Mouse (Mus musculus) CH12.LX (cell line): ENCODE results near the gene Hcrtr1. TPM values are rescaled to one million over a fixed set of nuclear protein-coding genes. Genes with fewer than 3 reads are reported as not detected.

Experiments used
- DNase-seq: peaks from one replicate; pipeline ENCODE4 v3.0.0-alpha.2; 2013; ENCODE audit errors: extremely low read depth
- H3K27ac ChIP-seq: 2 replicates; pipeline ENCODE4 v1.5.1; 2012; ENCODE audit warnings: low read depth, mild to moderate bottlenecking, control low read depth, moderate library complexity; ENCODE audit not compliant: insufficient read depth
- H3K27me3 ChIP-seq: replicated peaks from 2 replicates; pipeline ENCODE3; 2012; ENCODE audit warnings: inconsistent platforms
- H3K36me3 ChIP-seq, 2 experiments: replicated peaks in 1 of 2; 2 replicates each; pipeline versions ENCODE3 to v1.6.1; 2012; ENCODE audit warnings: inconsistent platforms in 1 of 2, low read length in 1 of 2, mild to moderate bottlenecking in 1 of 2, mixed read lengths in 1 of 2, moderate library complexity in 1 of 2; ENCODE audit not compliant: control insufficient read depth in 1 of 2, insufficient read depth in 1 of 2
- H3K4me1 ChIP-seq, 2 experiments: 2 replicates each; pipeline ENCODE4 v1.6.1; 2012; ENCODE audit warnings: inconsistent platforms in 1 of 2, moderate library complexity in 1 of 2; ENCODE audit not compliant: insufficient read depth in 2 of 2, control insufficient read depth in 1 of 2
- H3K4me2 ChIP-seq: 2 replicates; pipeline ENCODE4 v1.6.1; 2012; ENCODE audit warnings: low read depth, mild to moderate bottlenecking, control low read depth; ENCODE audit not compliant: poor library complexity, insufficient read depth, severe bottlenecking
- H3K4me3 ChIP-seq, 3 experiments: fragments of 150-350 bp in 1 of 3; sonication (generic) in 1 of 3; replicated peaks in 1 of 3; 2 replicates each; pipeline versions ENCODE3 to v1.5.1; 2011 to 2012; ENCODE audit warnings: low read depth in 2 of 3, low read length in 2 of 3, mild to moderate bottlenecking in 2 of 3, moderate library complexity in 2 of 3, control low read depth in 1 of 3, improper control_type of control experiment in 1 of 3, inconsistent platforms in 1 of 3, mixed read lengths in 1 of 3; ENCODE audit not compliant: poor library complexity in 1 of 3
- H3K79me2 ChIP-seq: replicated peaks from 2 replicates; pipeline ENCODE4 v1.6.1; 2012; ENCODE audit warnings: mild to moderate bottlenecking, moderate library complexity; ENCODE audit not compliant: control insufficient read depth, poor library complexity, insufficient read depth, severe bottlenecking; ENCODE audit errors: extremely low read depth
- H3K9ac ChIP-seq: 2 replicates; pipeline ENCODE4 v1.6.1; 2012; ENCODE audit warnings: low read depth, mild to moderate bottlenecking, control low read depth, moderate library complexity; ENCODE audit not compliant: insufficient read depth
- H3K9me3 ChIP-seq: replicated peaks from 2 replicates; pipeline ENCODE3; 2012; ENCODE audit warnings: low read length, inconsistent platforms, mixed read lengths
- BHLHE40 ChIP-seq: IDR thresholded peaks from 2 replicates; pipeline ENCODE4 v1.6.1; 2011; ENCODE audit warnings: mild to moderate bottlenecking, low read depth, low read length, improper control_type of control experiment
- CHD1 ChIP-seq: IDR thresholded peaks from 2 replicates; pipeline ENCODE4 v1.6.1; 2012; ENCODE audit warnings: low read depth, low read length, improper control_type of control experiment, inconsistent platforms
- CHD2 ChIP-seq: IDR thresholded peaks from 2 replicates; pipeline ENCODE4 v1.6.1; 2011; ENCODE audit warnings: low read length, improper control_type of control experiment
- CTCF ChIP-seq, 2 experiments: IDR thresholded peaks in 1 of 2; conservative IDR thresholded peaks in 1 of 2; 2 replicates each; pipeline ENCODE4 v1.5.1; 2011 to 2012; ENCODE audit warnings: low read depth in 2 of 2, low read length in 2 of 2, improper control_type of control experiment in 1 of 2, inconsistent platforms in 1 of 2, mild to moderate bottlenecking in 1 of 2, moderate library complexity in 1 of 2
- ELF1 ChIP-seq: IDR thresholded peaks from 2 replicates; pipeline ENCODE4 v1.6.1; 2014; ENCODE audit warnings: low read depth, mild to moderate bottlenecking, inconsistent platforms, low read length, improper control_type of control experiment
- ETS1 ChIP-seq: conservative IDR thresholded peaks from 2 replicates; pipeline ENCODE4 v1.6.1; 2012; ENCODE audit warnings: low read depth, mild to moderate bottlenecking, inconsistent platforms, low read length, improper control_type of control experiment, moderate library complexity
- HCFC1 ChIP-seq: IDR thresholded peaks from 2 replicates; pipeline ENCODE4 v1.6.1; 2012; ENCODE audit warnings: low read depth, mild to moderate bottlenecking, inconsistent platforms, low read length, improper control_type of control experiment
- IRF4 ChIP-seq: IDR thresholded peaks from 2 replicates; pipeline ENCODE4 v1.6.1; 2014; ENCODE audit warnings: low read depth, mild to moderate bottlenecking, inconsistent platforms, low read length, improper control_type of control experiment
- JUND ChIP-seq: conservative IDR thresholded peaks from 2 replicates; pipeline ENCODE4 v1.6.1; 2011; ENCODE audit warnings: low read depth, low read length, improper control_type of control experiment
- MAFK ChIP-seq: IDR thresholded peaks from 2 replicates; pipeline ENCODE4 v1.6.1; 2011; ENCODE audit warnings: low read length, improper control_type of control experiment; ENCODE audit not compliant: insufficient replicate concordance
- MAZ ChIP-seq: IDR thresholded peaks from 2 replicates; pipeline ENCODE4 v1.6.1; 2012; ENCODE audit warnings: low read depth, mild to moderate bottlenecking, inconsistent platforms, low read length, improper control_type of control experiment, moderate library complexity
- MEF2A ChIP-seq: IDR thresholded peaks from 2 replicates; pipeline ENCODE4 v1.6.1; 2014; ENCODE audit warnings: low read depth, mild to moderate bottlenecking, inconsistent platforms, low read length, improper control_type of control experiment, borderline replicate concordance
- MXI1 ChIP-seq: IDR thresholded peaks from 2 replicates; pipeline ENCODE4 v1.6.1; 2011; ENCODE audit warnings: mild to moderate bottlenecking, low read depth, low read length, improper control_type of control experiment
- MYC ChIP-seq: IDR thresholded peaks from 2 replicates; pipeline ENCODE4 v1.6.1; 2011; ENCODE audit warnings: low read depth, mild to moderate bottlenecking, improper control_type of control experiment, low read length
- NELFE ChIP-seq: IDR thresholded peaks from 2 replicates; pipeline ENCODE4 v1.6.1; 2011; ENCODE audit warnings: low read depth, low read length, improper control_type of control experiment
- NRF1 ChIP-seq: IDR thresholded peaks from 2 replicates; pipeline ENCODE4 v1.6.1; 2014; ENCODE audit warnings: low read depth, mild to moderate bottlenecking, inconsistent platforms, low read length, improper control_type of control experiment, moderate library complexity
- POLR2A ChIP-seq: IDR thresholded peaks from 2 replicates; pipeline ENCODE4 v1.6.1; 2011; ENCODE audit warnings: low read depth, mild to moderate bottlenecking, improper control_type of control experiment, low read length
- POLR2AphosphoS2 ChIP-seq: IDR thresholded peaks from 2 replicates; pipeline ENCODE4 v1.6.1; 2011; ENCODE audit warnings: low read depth, low read length, improper control_type of control experiment
- RAD21 ChIP-seq: IDR thresholded peaks from 2 replicates; pipeline ENCODE4 v1.6.1; 2011; ENCODE audit warnings: low read depth, mild to moderate bottlenecking, low read length, improper control_type of control experiment, moderate library complexity
- RCOR1 ChIP-seq: conservative IDR thresholded peaks from 2 replicates; pipeline ENCODE4 v1.6.1; 2012; ENCODE audit warnings: low read depth, mild to moderate bottlenecking, inconsistent platforms, low read length, improper control_type of control experiment
- SMC3 ChIP-seq: IDR thresholded peaks from 2 replicates; pipeline ENCODE4 v1.6.1; 2011; ENCODE audit warnings: low read depth, low read length, improper control_type of control experiment
- TCF12 ChIP-seq: IDR thresholded peaks from 2 replicates; pipeline ENCODE4 v1.6.1; 2014; ENCODE audit warnings: low read depth, mild to moderate bottlenecking, inconsistent platforms, low read length, improper control_type of control experiment
- UBTF ChIP-seq: IDR thresholded peaks from 2 replicates; pipeline ENCODE4 v1.6.1; 2012; ENCODE audit warnings: low read depth, mild to moderate bottlenecking, inconsistent platforms, low read length, improper control_type of control experiment, moderate library complexity
- USF1 ChIP-seq: IDR thresholded peaks from 2 replicates; pipeline ENCODE4 v1.6.1; 2014; ENCODE audit warnings: low read depth, mild to moderate bottlenecking, inconsistent platforms, low read length, improper control_type of control experiment
- ZC3H11A ChIP-seq: IDR thresholded peaks from 2 replicates; pipeline ENCODE4 v1.6.1; 2012; ENCODE audit warnings: low read depth, mild to moderate bottlenecking, inconsistent platforms, low read length, improper control_type of control experiment
- ZMIZ1 ChIP-seq: IDR thresholded peaks from 2 replicates; pipeline ENCODE4 v1.6.1; 2012; ENCODE audit warnings: low read depth, mild to moderate bottlenecking, inconsistent platforms, low read length, improper control_type of control experiment
- ZNF384 ChIP-seq: IDR thresholded peaks from 2 replicates; pipeline ENCODE4 v1.6.1; 2012; ENCODE audit warnings: low read depth, low read length, improper control_type of control experiment, inconsistent platforms
- dilution Hi-C: fragments of 300-500 bp; cut with MboI; formaldehyde crosslinking; loops from 2 replicates; pipeline ENCODE4 v1.14.3; 2020; ENCODE audit warnings: low sequenced_read_pairs; ENCODE audit not compliant: extremely low pct_unique_long_range_greater_than_20kb, extremely low pct_ligation_motif_present
- in situ Hi-C: fragments of 300-500 bp; cut with MboI; formaldehyde crosslinking; loops from 3 replicates; pipeline ENCODE4 v1.14.3; 2019; ENCODE audit warnings: low sequenced_read_pairs, low pct_ligation_motif_present, low pct_unique_long_range_greater_than_20kb, mixed read lengths
- polyA plus RNA-seq: library from polyadenylated mRNA; unstranded; fragments of >175 nt; gene quantifications from 2 replicates; pipeline ENCODE4 v1.2.1, GENCODE M21; 2012; ENCODE audit warnings: low read depth; ENCODE audit not compliant: insufficient read length
- total RNA-seq, 2 experiments: library from RNA; depleted of rRNA; stranded (reverse); fragments of 300-350 nt in 1 of 2; fragments of >200 nt in 1 of 2; gene quantifications; 2 replicates each; pipeline ENCODE4 v1.2.3; 2012 to 2014

The Hcrtr1 gene
- total and polyA plus RNA-seq, 3 experiments = not detected

- Histone ChIP-seq H3K4me2 (no peak overlapping the region), H3K79me2 (no peaks in the 10 kb centered on the region), H3K27me3 (peaks cover 92% of the 10 kb centered on the region), H3K4me3 (no peak overlapping the region), H3K36me3 (no peaks in the 10 kb centered on the region), H3K9me3 (no peaks in the 10 kb centered on the region), H3K4me1 (peaks cover 6 to 8% of the 10 kb centered on the region in 2 experiments), H3K9ac (no peak overlapping the region), H3K27ac (no peak overlapping the region)
- TF ChIP-seq MXI1 = no peak
- TF ChIP-seq MAZ = no peak
- TF ChIP-seq NRF1 = no peak
- no peak for TF ChIP-seq MAFK
- no peak for TF ChIP-seq TCF12
- no peak for TF ChIP-seq IRF4
- no peak for TF ChIP-seq ELF1
- no peak for TF ChIP-seq POLR2A
- TF ChIP-seq HCFC1 = no peak
- no peak for TF ChIP-seq JUND
- no peak for TF ChIP-seq BHLHE40
- TF ChIP-seq ETS1 = no peak
- TF ChIP-seq ZC3H11A = no peak
- in situ Hi-C loops = no loop called here
- no peak for DNase-seq
- dilution Hi-C loops = no loop called here
These were observed 26.9 kb upstream of the Hcrtr1 start for GRCm38 (mm10) chr4:130166061-130166460.

GRCm38 (mm10) chr4:130164121-130164520 lies 25.0 kb upstream of the Hcrtr1 start:
- in situ Hi-C loops = no loop called here
- peaks cover 6 to 8% of the 10 kb centered on the region in 2 experiments for H3K4me1 ChIP-seq
- no peaks in the 10 kb centered on the region for H3K36me3 ChIP-seq
- dilution Hi-C loops = no loop called here
- no peaks in the 10 kb centered on the region for H3K9me3 ChIP-seq
- no peak overlapping the region for H3K9ac ChIP-seq
- TF ChIP-seq SMC3 = no peak
- TF ChIP-seq IRF4 = no peak
- TF ChIP-seq POLR2AphosphoS2 = no peak
- no peak for TF ChIP-seq MEF2A
- no peak for TF ChIP-seq CHD2
- TF ChIP-seq ZMIZ1 = no peak
- TF ChIP-seq NRF1 = no peak
- no peak for TF ChIP-seq RCOR1
- TF ChIP-seq UBTF = no peak
- TF ChIP-seq ELF1 = no peak
- TF ChIP-seq RAD21 = no peak
- no peak for TF ChIP-seq USF1
- no peak for TF ChIP-seq CHD1
- no peak for TF ChIP-seq HCFC1
- no peak for TF ChIP-seq MYC
- TF ChIP-seq JUND = no peak
- TF ChIP-seq MXI1 = no peak
- no peak for TF ChIP-seq ZNF384
- TF ChIP-seq CTCF (conservative IDR thresholded peaks at IDR 0.05 in 1 of 2, IDR thresholded peaks at IDR 0.05 in 1 of 2; ENCODE audit: low read depth in 2 of 2, low read length in 2 of 2) = no peak
- TF ChIP-seq NELFE = no peak
- TF ChIP-seq, all 38 proteins: peak for 0
- no peak for DNase-seq
- Histone ChIP-seq H3K79me2 (no peaks in the 10 kb centered on the region), H3K27me3 (peaks cover 92% of the 10 kb centered on the region), H3K4me2 (no peak overlapping the region), H3K27ac (no peak overlapping the region), H3K4me3 (no peak overlapping the region)
